Mouse (Mus musculus) lung, postnatal 0 days (tissue): ENCODE results near the gene Arhgap15.

ENCODE experiments used
- CTCF ChIP-seq: IDR thresholded peaks from 2 replicates; pipeline ENCODE4 v1.5.1; 2016; ENCODE audit warnings: antibody characterized with exemption, mild to moderate bottlenecking
- EP300 ChIP-seq: IDR thresholded peaks from 2 replicates; pipeline ENCODE4 v1.6.1; 2016; ENCODE audit warnings: antibody characterized with exemption, mild to moderate bottlenecking, control low read depth

DNA sequence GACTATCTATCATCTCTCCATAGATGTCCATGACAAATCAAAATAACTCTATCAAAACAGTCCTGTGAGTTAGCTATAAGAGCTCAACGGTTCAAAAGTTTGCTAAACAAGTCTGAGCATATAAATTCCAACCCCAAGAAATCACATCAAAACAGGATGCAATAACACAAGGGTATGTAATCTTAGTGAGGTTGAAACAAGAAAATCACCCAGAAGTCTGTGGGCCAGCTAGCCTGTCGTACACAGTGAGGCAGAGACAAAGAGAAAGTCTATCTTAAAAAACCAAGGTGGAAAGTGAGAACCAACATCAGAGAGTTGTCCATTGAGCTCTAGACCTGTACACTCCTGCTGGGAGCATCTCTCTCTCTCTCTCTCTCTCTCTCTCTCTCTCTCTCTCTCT, 8.0 kb downstream of the Arhgap15 start:
- no peak for TF ChIP-seq CTCF
- TF ChIP-seq EP300 = no peak
